Mouse (Mus musculus): ENCODE data around the gene Nmnat2.

DNA sequence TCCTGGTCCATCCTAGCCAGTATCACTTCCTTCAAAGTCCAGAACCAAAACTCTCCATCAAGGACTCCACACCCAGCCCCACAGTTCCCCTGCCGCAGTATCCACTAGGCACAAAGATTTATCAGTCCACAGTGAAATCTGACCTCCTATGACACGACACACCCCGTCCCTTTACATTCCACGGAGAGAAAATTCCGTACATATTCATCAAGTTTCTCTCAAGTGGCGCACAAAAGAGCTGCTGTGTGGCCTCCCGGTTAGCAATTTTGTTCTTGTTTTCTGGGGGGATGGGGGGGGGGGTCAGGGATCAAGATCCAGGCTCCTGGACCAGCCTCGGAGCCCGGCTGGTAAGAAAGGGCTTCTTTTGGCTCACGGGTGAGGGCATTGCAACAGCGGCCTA, 143.8 kb downstream of the Nmnat2 start:
- TF ChIP-seq CEBPB (IDR thresholded peaks at IDR 0.05; ENCODE audit: insufficient read depth, poor library complexity, severe bottlenecking) (no peak), MAX (IDR thresholded peaks at IDR 0.05; ENCODE audit: low read depth) (no peak), POLR2A (IDR thresholded peaks at IDR 0.05; ENCODE audit: insufficient read length, low read depth) (no peak), E2F4 (IDR thresholded peaks at IDR 0.05; ENCODE audit: insufficient read depth) (no peak), TCF12 (IDR thresholded peaks at IDR 0.05; ENCODE audit: insufficient read depth, poor library complexity, severe bottlenecking) (no peak), TCF3 (IDR thresholded peaks at IDR 0.05; ENCODE audit: insufficient read length, low read depth) (no peak), POLR2AphosphoS2 (IDR thresholded peaks at IDR 0.05; ENCODE audit: insufficient read length, low read depth) (no peak), SRF (IDR thresholded peaks at IDR 0.05; ENCODE audit: control insufficient read depth, insufficient read length, low read depth) (no peak), REST (IDR thresholded peaks at IDR 0.05; ENCODE audit: insufficient read depth, insufficient read length) (no peak), USF1 (IDR thresholded peaks at IDR 0.05; ENCODE audit: low read depth) (no peak), MYOG (IDR thresholded peaks at IDR 0.05; ENCODE audit: control insufficient read depth in 1 of 3, insufficient read depth in 1 of 3, insufficient read length in 2 of 3, low read depth in 2 of 3) (no peak)
